Mouse (Mus musculus) spleen, adult 2 months (tissue): ENCODE data around the gene Nav3.

Source experiments
- CTCF ChIP-seq: fragments of 200-500 bp; IDR thresholded peaks from 2 replicates; pipeline ENCODE4 v1.5.1; 2011; ENCODE audit warnings: mild to moderate bottlenecking, inconsistent platforms; ENCODE audit not compliant: insufficient read depth, insufficient read length, insufficient replicate concordance; ENCODE audit errors: extremely low read depth
- POLR2A ChIP-seq: fragments of 200-500 bp; IDR thresholded peaks from 2 replicates; pipeline ENCODE4 v1.6.1; 2011; ENCODE audit warnings: low read depth, low read length, inconsistent platforms

DNA sequence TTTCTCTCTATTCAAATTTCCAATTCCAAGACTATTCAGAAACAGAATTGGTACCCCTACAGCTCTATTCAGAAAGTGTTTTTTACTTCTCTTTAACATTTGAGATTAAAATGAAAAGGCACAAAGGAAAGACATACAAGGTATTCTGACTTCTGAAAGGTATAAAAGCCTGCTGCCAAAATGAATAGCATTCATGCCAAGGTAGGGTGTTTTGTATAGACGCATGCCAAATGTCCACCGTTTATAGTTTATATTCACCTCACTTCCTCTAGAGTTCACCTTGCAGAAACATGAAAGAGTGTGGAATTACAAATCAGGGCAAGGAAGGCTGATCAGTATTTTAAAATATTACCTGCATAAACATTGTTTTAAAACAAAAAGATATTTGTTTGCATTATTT lies 737.2 kb downstream of the Nav3 start:
- TF ChIP-seq CTCF: no peak
- TF ChIP-seq POLR2A: no peak
